Mouse (Mus musculus) lung, adult 2 months (tissue): ENCODE measurements around the gene Cd164l2.

ENCODE experiments used
- CTCF ChIP-seq: fragments of 200-500 bp; IDR thresholded peaks from 2 replicates; pipeline ENCODE4 v1.5.1; 2011; ENCODE audit warnings: mild to moderate bottlenecking, low read length, control low read depth; ENCODE audit not compliant: insufficient read depth
- POLR2A ChIP-seq: fragments of 200-500 bp; IDR thresholded peaks from 2 replicates; pipeline ENCODE4 v1.6.1; 2011; ENCODE audit warnings: low read depth, mild to moderate bottlenecking, control low read depth, low read length, borderline replicate concordance; ENCODE audit errors: extremely low read depth

DNA sequence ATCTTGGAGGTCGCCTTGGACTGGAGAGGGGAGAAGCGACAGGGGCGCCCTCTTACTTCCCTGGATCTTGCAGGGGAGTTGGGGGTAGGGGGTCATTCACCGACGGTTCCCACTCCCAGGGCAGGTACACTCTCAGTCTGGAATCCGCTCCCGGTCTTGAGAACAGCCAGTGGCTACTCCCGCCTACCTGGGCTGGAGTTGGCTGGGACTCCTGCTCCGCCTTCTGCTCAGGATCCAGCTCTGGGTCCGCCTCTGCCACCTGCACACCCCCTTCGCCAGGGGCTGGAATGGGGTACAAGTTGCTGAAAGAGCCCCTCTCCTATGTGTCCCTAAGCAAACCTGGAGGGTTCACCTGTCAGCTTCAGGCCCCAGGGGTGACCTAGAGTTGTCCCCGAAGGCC is 45.3 kb downstream of the Cd164l2 start:
- TF ChIP-seq POLR2A (no peak), CTCF (no peak)
